Mouse (Mus musculus) neural tube, embryonic 11.5 days (tissue): ENCODE results near the gene Pnrc1. TPM values are rescaled to one million over a fixed set of nuclear protein-coding genes. Genes with fewer than 3 reads are reported as not detected.
A peak's percentile ranks its signal among the peaks of the same experiment; 100 is the strongest.

Experiments used
- ATAC-seq: fragments of 200-750 bp; cut with Nextera tagmentation; 2 replicates; pipeline ENCODE4 v1.8.0; 2017; ENCODE audit warnings: moderate number of reproducible peaks, mild to moderate bottlenecking, moderate TSS enrichment, moderate library complexity; ENCODE audit not compliant: insufficient read depth, low FRiP score, low TSS enrichment
- DNase-seq: peaks from one replicate; pipeline ENCODE4 v3.0.0-alpha.2; 2015; ENCODE audit warnings: low spot score
- H3K27ac ChIP-seq: fragments of 300-500 bp; sonication (generic); 2 replicates; pipeline ENCODE4 v1.5.1; 2014; ENCODE audit warnings: low read depth, mild to moderate bottlenecking, low read length
- H3K27me3 ChIP-seq: fragments of 300-500 bp; sonication (generic); 2 replicates; pipeline ENCODE4 v1.6.1; 2014; ENCODE audit warnings: mild to moderate bottlenecking, low read length, mixed read lengths; ENCODE audit not compliant: control insufficient read depth, insufficient read depth
- H3K36me3 ChIP-seq: fragments of 300-500 bp; sonication (generic); 2 replicates; pipeline ENCODE4 v1.6.1; 2014; ENCODE audit warnings: mild to moderate bottlenecking, low read length, moderate library complexity, mixed read lengths; ENCODE audit not compliant: control insufficient read depth, insufficient read depth
- H3K4me1 ChIP-seq: fragments of 300-500 bp; sonication (generic); 2 replicates; pipeline ENCODE4 v1.6.1; 2014; ENCODE audit warnings: low read length, mixed read lengths; ENCODE audit not compliant: control insufficient read depth, insufficient read depth
- H3K4me2 ChIP-seq: fragments of 300-500 bp; sonication (generic); 2 replicates; pipeline ENCODE4 v1.6.1; 2014; ENCODE audit warnings: low read depth, mild to moderate bottlenecking, moderate library complexity
- H3K4me3 ChIP-seq: fragments of 300-500 bp; sonication (generic); 2 replicates; pipeline ENCODE4 v1.5.1; 2014; ENCODE audit warnings: low read depth, low read length
- H3K9ac ChIP-seq: fragments of 300-500 bp; sonication (generic); 2 replicates; pipeline ENCODE4 v1.6.1; 2014; ENCODE audit warnings: mild to moderate bottlenecking, low read length
- H3K9me3 ChIP-seq: fragments of 300-500 bp; sonication (generic); 2 replicates; pipeline ENCODE4 v1.6.1; 2016; ENCODE audit warnings: low read length; ENCODE audit not compliant: control insufficient read depth
- WGBS: fragments of 180-500 bp; shearing (Covaris S2); extraction: QIAGEN DNeasy Blood & Tissue Kit; methylation state at CpG from one replicate; pipeline ENCODE4 v1.1.7; 2014; 5-methylcytosine and 5-hydroxymethylcytosine counted together
- polyA plus RNA-seq: library from polyadenylated mRNA; unstranded; fragments of >200 nt; fragmentation: Nextera tagmentation; extraction: Ambion mirVana; gene quantifications from 2 replicates; pipeline ENCODE4 v1.2.1, GENCODE M21; 2014

Pnrc1 gene
- polyA plus RNA-seq, 1 experiment from 2014 or later = 88.8 TPM

- H3K4me1 ChIP-seq = no peaks in the 10 kb centered on the region
- no peaks in the 10 kb centered on the region for H3K27me3 ChIP-seq
- no peak overlapping the region for H3K4me2 ChIP-seq
- H3K4me3 ChIP-seq = no peak overlapping the region
- no peak for DNase-seq
- ATAC-seq = no peak
- 72% methylated on average over 4 of the region's 4 CpGs for WGBS
- no peak overlapping the region for H3K9ac ChIP-seq
- H3K9me3 ChIP-seq = no peaks in the 10 kb centered on the region
- H3K36me3 ChIP-seq = no peaks in the 10 kb centered on the region
- H3K27ac ChIP-seq = no peak overlapping the region
Measured at GRCm38 (mm10) chr4:33254706-33255105, 35.3 kb downstream of the Pnrc1 start.

GRCm38 (mm10) chr4:33250867-33251266 is 39.1 kb downstream of the Pnrc1 start:
- H3K9me3 ChIP-seq = no peaks in the 10 kb centered on the region
- 86% methylated on average over 2 of the region's 2 CpGs for WGBS
- ATAC-seq (no peak), DNase-seq (no peak)
- 0 out of 2 replicates have a peak, but pooled peaks cover 3% of the 10 kb centered on the region for H3K4me1 ChIP-seq
- no peak overlapping the region for H3K4me2 ChIP-seq
- H3K4me3 ChIP-seq = no peak overlapping the region
- H3K9ac ChIP-seq = no peak overlapping the region
- no peak overlapping the region for H3K27ac ChIP-seq
- no peaks in the 10 kb centered on the region for H3K27me3 ChIP-seq
- H3K36me3 ChIP-seq = peaks cover 1% of the 10 kb centered on the region; the same call in 1 of the 2 replicates

GRCm38 (mm10) chr4:33249716-33250230 is 40.2 kb downstream of the Pnrc1 start:
- Histone ChIP-seq H3K27me3 (no peaks in the 10 kb centered on the region), H3K4me1 (0 out of 2 replicates have a peak, but pooled peaks cover 3% of the 10 kb centered on the region), H3K9ac (no peak overlapping the region), H3K4me2 (no peak overlapping the region), H3K9me3 (no peaks in the 10 kb centered on the region), H3K36me3 (peaks cover 2% of the 10 kb centered on the region; the same call in 1 of the 2 replicates), H3K27ac (no peak overlapping the region), H3K4me3 (no peak overlapping the region)
- ATAC-seq (no peak), DNase-seq (no peak)
- 70% methylated on average over 1 of the region's 1 CpGs for WGBS

GRCm38 (mm10) chr4:33248915-33249314 is 41.0 kb downstream of the Pnrc1 start:
- H3K27ac ChIP-seq = peak overlapping the region; percentile 99
- peaks cover 4% of the 10 kb centered on the region for H3K36me3 ChIP-seq
- peak overlapping the region; percentile 85 for H3K4me3 ChIP-seq
- H3K27me3 ChIP-seq = no peaks in the 10 kb centered on the region
- DNase-seq (no peak), ATAC-seq (no peak)
- WGBS = 1% methylated on average over 4 of the region's 4 CpGs
- H3K4me2 ChIP-seq = peak overlapping the region; percentile 60
- H3K9ac ChIP-seq = peak overlapping the region; percentile 97
- no peaks in the 10 kb centered on the region for H3K9me3 ChIP-seq
- 0 out of 2 replicates have a peak, but pooled peaks cover 3% of the 10 kb centered on the region for H3K4me1 ChIP-seq

GRCm38 (mm10) chr4:33248062-33248889 is 41.7 kb downstream of the Pnrc1 start:
- peak overlapping the region; percentile 60 for H3K4me2 ChIP-seq
- H3K4me1 ChIP-seq = 0 out of 2 replicates have a peak, but pooled peaks cover 3% of the 10 kb centered on the region
- H3K27me3 ChIP-seq = no peaks in the 10 kb centered on the region
- peak; percentile 99 for DNase-seq
- no peaks in the 10 kb centered on the region for H3K9me3 ChIP-seq
- peak overlapping the region; percentile 99 for H3K27ac ChIP-seq
- H3K9ac ChIP-seq = peak overlapping the region; percentile 97
- WGBS = under 1% methylated on average over 74 of the region's 88 CpGs
- peak; percentile 92 for ATAC-seq
- peak overlapping the region; percentile 85 for H3K4me3 ChIP-seq
- peaks cover 4% of the 10 kb centered on the region for H3K36me3 ChIP-seq

GRCm38 (mm10) chr4:33247479-33248053 is 42.4 kb downstream of the Pnrc1 start:
- WGBS = under 1% methylated on average over 55 of the region's 60 CpGs
- Histone ChIP-seq H3K4me2 (peak overlapping the region; percentile 60), H3K9me3 (no peaks in the 10 kb centered on the region), H3K27me3 (no peaks in the 10 kb centered on the region), H3K36me3 (peaks cover 4% of the 10 kb centered on the region), H3K27ac (peak overlapping the region; percentile 99), H3K4me1 (0 out of 2 replicates have a peak, but pooled peaks cover 3% of the 10 kb centered on the region), H3K9ac (peak overlapping the region; percentile 97), H3K4me3 (peak overlapping the region; percentile 85)
- DNase-seq = peak; percentile 98
- peak; percentile 90 for ATAC-seq

- peaks cover 4% of the 10 kb centered on the region for H3K36me3 ChIP-seq
- H3K27ac ChIP-seq = no peak overlapping the region
- 0 out of 2 replicates have a peak, but pooled peaks cover 3% of the 10 kb centered on the region for H3K4me1 ChIP-seq
- ATAC-seq (no peak), DNase-seq (no peak)
- no peaks in the 10 kb centered on the region for H3K9me3 ChIP-seq
- no peak overlapping the region for H3K9ac ChIP-seq
- H3K4me3 ChIP-seq = no peak overlapping the region
- H3K4me2 ChIP-seq = no peak overlapping the region
- WGBS = 93% methylated on average over 14 of the region's 14 CpGs
- no peaks in the 10 kb centered on the region for H3K27me3 ChIP-seq
Measured at GRCm38 (mm10) chr4:33245853-33246395, 44.0 kb downstream of the Pnrc1 start.

- Histone ChIP-seq H3K36me3 (peaks cover 4% of the 10 kb centered on the region), H3K4me3 (no peak overlapping the region), H3K27ac (no peak overlapping the region), H3K9me3 (no peaks in the 10 kb centered on the region), H3K4me2 (no peak overlapping the region), H3K27me3 (no peaks in the 10 kb centered on the region), H3K4me1 (0 out of 2 replicates have a peak, but pooled peaks cover 3% of the 10 kb centered on the region), H3K9ac (no peak overlapping the region)
- no peak for ATAC-seq
- WGBS = 94% methylated on average over 4 of the region's 4 CpGs
- no peak for DNase-seq
Measured at GRCm38 (mm10) chr4:33243921-33244320, 46.0 kb downstream of the Pnrc1 start.
